Mouse (Mus musculus) limb, embryonic 14.5 days (tissue): ENCODE data around the gene 1810055G02Rik. TPM values are rescaled to one million over a fixed set of nuclear protein-coding genes. Genes with fewer than 3 reads are reported as not detected.

ENCODE experiments used
- ATAC-seq: fragments of 200-750 bp; cut with Nextera tagmentation; 2 replicates; pipeline ENCODE4 v1.8.0; 2017; ENCODE audit warnings: low read depth, moderate number of reproducible peaks, moderate TSS enrichment; ENCODE audit not compliant: low FRiP score
- DNase-seq: peaks from one replicate; pipeline ENCODE4 v3.0.0-alpha.2; 2015; ENCODE audit warnings: low spot score
- H3K27ac ChIP-seq: fragments of 300-500 bp; sonication (generic); replicated peaks from 2 replicates; pipeline ENCODE4 v1.5.1; 2014; ENCODE audit warnings: low read depth, mild to moderate bottlenecking, low read length, moderate library complexity, mixed read lengths
- H3K27me3 ChIP-seq: fragments of 300-500 bp; sonication (generic); 2 replicates; pipeline ENCODE4 v1.6.1; 2014; ENCODE audit warnings: low read length, mixed read lengths; ENCODE audit not compliant: control insufficient read depth, insufficient read depth
- H3K36me3 ChIP-seq: fragments of 300-500 bp; sonication (generic); 2 replicates; pipeline ENCODE4 v1.6.1; 2014; ENCODE audit warnings: mild to moderate bottlenecking, low read length, moderate library complexity, mixed read lengths; ENCODE audit not compliant: control insufficient read depth, insufficient read depth
- H3K4me1 ChIP-seq: fragments of 300-500 bp; sonication (generic); 2 replicates; pipeline ENCODE4 v1.6.1; 2014; ENCODE audit warnings: antibody characterized with exemption, low read length, mixed read lengths; ENCODE audit not compliant: control insufficient read depth, insufficient read depth
- H3K4me2 ChIP-seq: fragments of 300-500 bp; sonication (generic); replicated peaks from 2 replicates; pipeline ENCODE4 v1.6.1; 2014; ENCODE audit warnings: low read depth, mild to moderate bottlenecking, low read length, moderate library complexity; ENCODE audit not compliant: severe bottlenecking
- H3K4me3 ChIP-seq: fragments of 300-500 bp; sonication (generic); replicated peaks from 2 replicates; pipeline ENCODE4 v1.5.1; 2014; ENCODE audit warnings: low read length
- H3K9ac ChIP-seq: fragments of 300-500 bp; sonication (generic); 2 replicates; pipeline ENCODE4 v1.6.1; 2014; ENCODE audit warnings: mild to moderate bottlenecking, low read depth, low read length, moderate library complexity; ENCODE audit not compliant: severe bottlenecking
- H3K9me3 ChIP-seq: fragments of 300-500 bp; sonication (generic); 2 replicates; pipeline ENCODE4 v1.6.1; 2016; ENCODE audit warnings: low read length; ENCODE audit not compliant: control insufficient read depth
- POLR2A ChIP-seq: fragments of 200-500 bp; IDR thresholded peaks from 2 replicates; pipeline ENCODE4 v1.8.0; 2012; ENCODE audit warnings: inconsistent platforms, mild to moderate bottlenecking, moderate library complexity, borderline replicate concordance; ENCODE audit not compliant: insufficient read depth, insufficient read length; ENCODE audit errors: extremely low read depth
- WGBS: fragments of 180-500 bp; shearing (Covaris S2); extraction: QIAGEN DNeasy Blood & Tissue Kit; methylation state at CpG from one replicate; pipeline ENCODE4 v1.1.7; 2014; 5-methylcytosine and 5-hydroxymethylcytosine counted together
- polyA plus RNA-seq, 2 experiments: library from polyadenylated mRNA; depleted of rRNA in 1 of 2; stranded (reverse) in 1 of 2; unstranded in 1 of 2; fragments of >200 nt; fragmentation: Nextera tagmentation in 1 of 2; extraction: Ambion mirVana in 1 of 2; gene quantifications; 2 replicates each; pipeline versions ENCODE4 v1.2.1 to v1.2.3; 2012 to 2014

The 1810055G02Rik gene
- polyA plus RNA-seq, 2 experiments: 56.4 to 76.0 TPM

DNA sequence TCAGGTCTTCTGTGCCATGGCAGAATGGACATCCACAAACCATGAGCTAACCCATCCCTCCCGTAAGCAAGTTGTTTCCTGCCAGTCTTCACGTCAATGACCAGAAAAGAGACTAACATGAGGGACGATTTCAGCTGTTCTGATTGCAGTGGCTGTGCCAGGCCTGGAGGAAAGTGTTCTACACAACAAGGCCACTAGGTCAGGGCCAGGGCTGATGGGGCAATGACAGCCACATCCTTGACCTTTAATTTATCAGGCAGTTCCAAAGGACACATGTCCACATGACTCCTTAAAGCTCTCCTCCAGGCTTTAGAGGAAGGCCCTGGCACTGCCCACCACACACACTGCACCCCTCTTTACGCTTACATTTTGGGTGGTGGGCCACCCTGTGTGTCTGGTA, 12.6 kb upstream of the 1810055G02Rik start:
- no peak for DNase-seq
- Histone ChIP-seq H3K4me1 (no peaks in the 10 kb centered on the region), H3K4me2 (no peak overlapping the region), H3K36me3 (no peaks in the 10 kb centered on the region), H3K9me3 (no peaks in the 10 kb centered on the region), H3K9ac (no peak overlapping the region), H3K27me3 (no peaks in the 10 kb centered on the region), H3K4me3 (no peak overlapping the region), H3K27ac (no peak overlapping the region)
- no peak for TF ChIP-seq POLR2A
- ATAC-seq: no peak
- WGBS: 82% methylated on average over 4 of the region's 4 CpGs

GRCm38 (mm10) chr19:3695976-3696375, 12.1 kb upstream of the 1810055G02Rik start:
- Histone ChIP-seq H3K36me3 (no peaks in the 10 kb centered on the region), H3K9me3 (no peaks in the 10 kb centered on the region), H3K9ac (no peak overlapping the region), H3K27ac (no peak overlapping the region), H3K4me2 (no peak overlapping the region), H3K4me3 (no peak overlapping the region), H3K4me1 (no peaks in the 10 kb centered on the region), H3K27me3 (no peaks in the 10 kb centered on the region)
- no peak for ATAC-seq
- 89% methylated on average over 8 of the region's 8 CpGs for WGBS
- TF ChIP-seq POLR2A: no peak
- no peak for DNase-seq

GRCm38 (mm10) chr19:3698035-3698434, 10.1 kb upstream of the 1810055G02Rik start:
- Histone ChIP-seq H3K27me3 (no peaks in the 10 kb centered on the region), H3K4me1 (no peaks in the 10 kb centered on the region), H3K9me3 (no peaks in the 10 kb centered on the region), H3K4me2 (no peak overlapping the region), H3K36me3 (no peaks in the 10 kb centered on the region), H3K9ac (no peak overlapping the region), H3K4me3 (no peak overlapping the region), H3K27ac (no peak overlapping the region)
- no peak for DNase-seq
- WGBS: 82% methylated on average over 7 of the region's 7 CpGs
- no peak for TF ChIP-seq POLR2A
- no peak for ATAC-seq

- H3K4me1 ChIP-seq: no peaks in the 10 kb centered on the region
- H3K36me3 ChIP-seq: no peaks in the 10 kb centered on the region
- no peaks in the 10 kb centered on the region for H3K9me3 ChIP-seq
- no peak overlapping the region for H3K27ac ChIP-seq
- 29% methylated on average over 6 of the region's 6 CpGs for WGBS
- H3K27me3 ChIP-seq: no peaks in the 10 kb centered on the region
- H3K9ac ChIP-seq: no peak overlapping the region
- DNase-seq: peak; percentile 76
- no peak for TF ChIP-seq POLR2A
- H3K4me2 ChIP-seq: no peak overlapping the region
- H3K4me3 ChIP-seq: no peak overlapping the region
- ATAC-seq: peak; percentile 74
These were observed 8.3 kb upstream of the 1810055G02Rik start for GRCm38 (mm10) chr19:3699508-3700438.

- Histone ChIP-seq H3K9me3 (no peaks in the 10 kb centered on the region), H3K9ac (no peak overlapping the region), H3K27me3 (no peaks in the 10 kb centered on the region), H3K4me2 (no peak overlapping the region), H3K4me1 (no peaks in the 10 kb centered on the region; the same call in 1 of the 2 replicates), H3K4me3 (no peak overlapping the region), H3K27ac (no peak overlapping the region), H3K36me3 (no peaks in the 10 kb centered on the region)
- WGBS: 90% methylated on average over 4 of the region's 4 CpGs
- ATAC-seq (no peak), DNase-seq (no peak)
- TF ChIP-seq POLR2A: no peak
These were observed 5.6 kb upstream of the 1810055G02Rik start for GRCm38 (mm10) chr19:3702460-3702859.

DNA sequence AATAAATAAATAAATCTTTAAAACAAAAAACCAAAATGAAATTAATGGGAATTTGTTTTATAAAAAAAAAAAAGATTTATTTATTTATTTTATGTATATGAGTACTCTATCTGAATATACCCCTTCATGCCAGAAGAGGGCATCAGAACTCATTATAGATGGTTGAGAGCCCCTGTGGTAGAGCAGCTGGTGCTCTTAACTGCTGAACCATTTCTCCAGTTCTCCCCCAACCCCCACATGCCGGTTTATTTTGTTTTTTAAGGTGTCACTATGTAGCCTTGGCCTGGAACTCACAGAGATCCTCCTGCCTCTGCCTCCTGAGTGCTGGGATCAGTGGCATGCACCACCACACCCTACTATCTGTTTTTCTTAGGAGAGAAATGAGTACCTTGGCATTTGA, 1.8 kb upstream of the 1810055G02Rik start:
- peaks cover 8% of the 10 kb centered on the region for H3K4me1 ChIP-seq
- no peaks in the 10 kb centered on the region for H3K36me3 ChIP-seq
- no peak for DNase-seq
- no peak overlapping the region for H3K4me2 ChIP-seq
- no peaks in the 10 kb centered on the region for H3K27me3 ChIP-seq
- H3K9me3 ChIP-seq: no peaks in the 10 kb centered on the region
- TF ChIP-seq POLR2A: no peak
- no peak overlapping the region for H3K9ac ChIP-seq
- no peak overlapping the region for H3K27ac ChIP-seq
- WGBS: 52% methylated on average over 1 of the region's 1 CpGs
- ATAC-seq: no peak
- no peak overlapping the region for H3K4me3 ChIP-seq
